Mouse (Mus musculus): ENCODE measurements around the gene Tas2r113. TPM values are rescaled to one million over a fixed set of nuclear protein-coding genes. Genes with fewer than 3 reads are reported as not detected.
"Not testable (repeated sequence)": the region's sequence is repeated elsewhere in the genome, so short reads cannot be mapped to it uniquely, and the experiment has no call there.

The Tas2r113 gene
- not detected in 2 replicates for polyA plus RNA-seq (2015; fragmentation: Nextera tagmentation; extraction: Ambion mirVana)

DNA sequence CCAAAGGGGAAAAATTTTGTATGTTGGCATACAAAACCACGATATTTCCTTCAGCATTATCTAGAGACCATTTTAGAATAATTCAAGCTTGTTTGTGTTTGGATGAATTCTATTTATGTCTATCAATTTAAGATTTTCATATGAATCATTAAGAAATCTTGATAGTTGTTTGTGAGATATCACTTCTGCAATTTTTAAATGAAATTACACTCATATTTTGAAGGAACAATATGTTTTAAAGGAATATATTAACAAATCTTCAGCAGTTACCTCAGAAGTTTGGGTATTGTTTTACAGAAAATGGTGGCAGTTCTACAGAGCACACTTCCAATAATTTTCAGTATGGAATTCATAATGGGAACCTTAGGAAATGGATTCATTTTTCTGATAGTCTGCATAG is at the start of gene Tas2r113:
TSS of gene Tas2r113 (plus strand) at position 301 of the 400 bp plus-strand sequence.
- H3K4me1 ChIP-seq, result no peaks in the 10 kb centered on the region
- H3K9ac ChIP-seq, result no peak within 1 kb of the TSS
- no peaks in the 10 kb centered on the region for H3K9me3 ChIP-seq (replicated peaks)
- H3K36me3 ChIP-seq, result no peaks in the 10 kb centered on the region
- H3K27me3 ChIP-seq, result no peaks in the 10 kb centered on the region
- 80% methylated on average over 1 of the region's 1 CpGs for WGBS
- ATAC-seq (replicated peaks; ENCODE audit: low FRiP score), result no peak
- H3K4me2 ChIP-seq, result no peak within 1 kb of the TSS
- H3K4me3 ChIP-seq (replicated peaks), result no peak within 1 kb of the TSS
- no peak within 1 kb of the TSS for H3K27ac ChIP-seq

DNA sequence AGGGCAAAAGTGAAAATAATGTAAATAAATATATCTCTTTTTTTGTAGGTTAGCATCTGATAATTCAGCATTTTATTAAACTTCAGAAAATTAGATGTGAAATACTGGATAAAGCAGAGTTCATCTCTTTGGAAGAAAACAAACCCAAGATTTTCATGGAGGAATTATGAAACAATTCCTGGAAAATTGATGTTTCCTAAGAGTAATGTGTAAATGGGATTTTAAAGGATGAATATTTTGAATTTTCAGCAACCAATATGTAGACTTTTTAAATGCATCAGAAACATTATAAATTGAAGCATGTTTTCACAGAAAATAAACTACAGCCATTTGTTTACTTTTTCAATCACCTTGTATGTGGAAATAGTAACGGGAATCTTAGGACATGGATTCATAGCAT is 46.0 kb upstream of the Tas2r113 start, which contains the start of gene Tas2r123:
TSS of gene Tas2r123 (plus strand) at position 301 of the 400 bp plus-strand sequence.
- H3K4me1 ChIP-seq, result no peaks in the 10 kb centered on the region
- H3K9ac ChIP-seq, result no peak within 1 kb of the TSS
- no peak for ATAC-seq (replicated peaks; ENCODE audit: low FRiP score)
- no peaks in the 10 kb centered on the region for H3K36me3 ChIP-seq
- H3K4me2 ChIP-seq, result no peak within 1 kb of the TSS
- H3K4me3 ChIP-seq (replicated peaks), result no peak within 1 kb of the TSS
- H3K9me3 ChIP-seq (replicated peaks), result no peaks in the 10 kb centered on the region
- H3K27me3 ChIP-seq, result no peaks in the 10 kb centered on the region
- H3K27ac ChIP-seq, result no peak within 1 kb of the TSS
- 78% methylated on average over 1 of the region's 1 CpGs for WGBS

DNA sequence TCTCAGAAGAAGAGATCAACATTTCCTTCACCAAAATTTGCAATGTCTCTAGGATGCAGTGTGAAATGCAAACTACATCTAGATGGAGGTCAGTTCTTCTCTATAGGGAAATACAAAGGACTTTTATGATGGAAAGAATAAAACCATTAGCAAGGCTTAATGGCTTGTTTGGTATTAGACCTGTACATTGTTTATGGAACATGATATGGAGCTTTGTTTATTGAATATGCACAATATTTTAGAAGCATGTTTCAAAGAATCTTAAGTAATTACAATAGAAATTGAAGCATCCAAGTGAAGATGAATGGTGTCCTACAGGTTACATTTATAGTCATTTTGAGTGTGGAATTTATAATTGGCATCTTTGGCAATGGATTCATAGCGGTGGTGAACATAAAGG is 37.7 kb upstream of the Tas2r113 start, which contains the start of gene Tas2r116:
TSS of gene Tas2r116 (plus strand) at position 301 of the 400 bp plus-strand sequence.
- H3K27me3 ChIP-seq, result no peaks in the 10 kb centered on the region
- no peak within 1 kb of the TSS for H3K27ac ChIP-seq
- no peak within 1 kb of the TSS for H3K9ac ChIP-seq
- H3K4me2 ChIP-seq, result no peak within 1 kb of the TSS
- H3K9me3 ChIP-seq (replicated peaks), result no peaks in the 10 kb centered on the region
- no peaks in the 10 kb centered on the region for H3K4me1 ChIP-seq
- H3K4me3 ChIP-seq (replicated peaks), result no peak within 1 kb of the TSS
- no peaks in the 10 kb centered on the region for H3K36me3 ChIP-seq
- WGBS, result 86% methylated on average over 1 of the region's 1 CpGs
- ATAC-seq (replicated peaks; ENCODE audit: low FRiP score), result no peak

DNA sequence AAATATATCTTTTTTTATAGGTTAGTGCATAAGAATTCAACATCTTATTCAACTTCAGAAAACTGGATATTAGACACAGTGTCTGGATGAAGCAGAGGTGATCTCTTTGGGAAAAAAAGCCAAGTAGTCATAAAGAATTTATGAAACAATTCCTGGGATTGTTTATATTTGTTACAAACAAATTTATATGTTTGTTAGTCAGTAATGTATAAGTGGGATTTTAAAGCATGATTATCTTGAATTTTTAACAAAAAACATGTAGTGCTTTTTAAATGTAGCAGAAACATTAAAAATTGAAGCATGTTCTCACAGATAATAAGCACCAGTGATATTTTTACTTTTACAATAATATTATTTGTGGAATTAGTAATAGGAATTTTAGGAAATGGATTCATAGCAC is 25.1 kb upstream of the Tas2r113 start, which contains the start of gene Tas2r110:
TSS of gene Tas2r110 (plus strand) at position 301 of the 400 bp plus-strand sequence.
- no peak within 1 kb of the TSS for H3K9ac ChIP-seq
- H3K27me3 ChIP-seq, result no peaks in the 10 kb centered on the region
- H3K4me1 ChIP-seq, result no peaks in the 10 kb centered on the region
- no peaks in the 10 kb centered on the region for H3K36me3 ChIP-seq
- ATAC-seq (replicated peaks; ENCODE audit: low FRiP score), result no peak
- no peaks in the 10 kb centered on the region for H3K9me3 ChIP-seq (replicated peaks)
- H3K4me3 ChIP-seq (replicated peaks), result no peak within 1 kb of the TSS
- H3K27ac ChIP-seq, result no peak within 1 kb of the TSS
- no peak within 1 kb of the TSS for H3K4me2 ChIP-seq

- no peaks in the 10 kb centered on the region for H3K4me1 ChIP-seq
- H3K9me3 ChIP-seq (replicated peaks), result no peaks in the 10 kb centered on the region
- no peak within 1 kb of the TSS for H3K27ac ChIP-seq
- H3K9ac ChIP-seq, result no peak within 1 kb of the TSS
- WGBS, result 86% methylated on average over 3 of the region's 3 CpGs
- H3K27me3 ChIP-seq, result no peaks in the 10 kb centered on the region
- no peak within 1 kb of the TSS for H3K4me3 ChIP-seq (replicated peaks)
- no peak within 1 kb of the TSS for H3K4me2 ChIP-seq
- H3K36me3 ChIP-seq, result no peaks in the 10 kb centered on the region
- ATAC-seq (replicated peaks; ENCODE audit: low FRiP score), result no peak
Measured at GRCm38 (mm10) chr6:132909351-132909750, 16.5 kb downstream of the Tas2r113 start, which contains the start of gene Tas2r125. Gene Tas2r125, plus strand, starts transcription at chr6:132909651.

GRCm38 (mm10) chr6:132941376-132941775 is 48.6 kb downstream of the Tas2r113 start:
- not testable (repeated sequence) for H3K4me2 ChIP-seq; H3K4me3 ChIP-seq (replicated peaks); H3K9ac ChIP-seq; H3K9me3 ChIP-seq (replicated peaks); H3K36me3 ChIP-seq; ATAC-seq (replicated peaks; ENCODE audit: low FRiP score); H3K4me1 ChIP-seq; H3K27me3 ChIP-seq; H3K27ac ChIP-seq

Other genes starting within 250 kb of the Tas2r113 start
- not detected in 2 replicates for gene A630073D07Rik, start 241.5 kb upstream of the Tas2r113 start, polyA plus RNA-seq (2015; fragmentation: Nextera tagmentation; extraction: Ambion mirVana)
- gene Tas2r120, start 236.1 kb upstream of the Tas2r113 start, polyA plus RNA-seq (2015; fragmentation: Nextera tagmentation; extraction: Ambion mirVana), result not detected in 2 replicates
- not detected in 2 replicates for gene Tas2r121, start 192.0 kb upstream of the Tas2r113 start, polyA plus RNA-seq (2015; fragmentation: Nextera tagmentation; extraction: Ambion mirVana)
- not detected in 2 replicates for gene Tas2r122, start 181.1 kb upstream of the Tas2r113 start, polyA plus RNA-seq (2015; fragmentation: Nextera tagmentation; extraction: Ambion mirVana)
- not detected in 2 replicates for gene Tas2r115, start 155.0 kb upstream of the Tas2r113 start, polyA plus RNA-seq (2015; fragmentation: Nextera tagmentation; extraction: Ambion mirVana)
- not detected in 2 replicates for gene Tas2r124, start 138.3 kb upstream of the Tas2r113 start, polyA plus RNA-seq (2015; fragmentation: Nextera tagmentation; extraction: Ambion mirVana)
- not detected in 2 replicates for gene Tas2r102, start 130.9 kb upstream of the Tas2r113 start, polyA plus RNA-seq (2015; fragmentation: Nextera tagmentation; extraction: Ambion mirVana)
- gene Tas2r136, start 114.8 kb upstream of the Tas2r113 start, polyA plus RNA-seq (2015; fragmentation: Nextera tagmentation; extraction: Ambion mirVana), result not detected in 2 replicates
- not detected in 2 replicates for gene Tas2r117, start 90.2 kb upstream of the Tas2r113 start, polyA plus RNA-seq (2015; fragmentation: Nextera tagmentation; extraction: Ambion mirVana)
- not detected in 2 replicates for gene Tas2r123, start 45.9 kb upstream of the Tas2r113 start, polyA plus RNA-seq (2015; fragmentation: Nextera tagmentation; extraction: Ambion mirVana)
- gene Tas2r116, start 37.6 kb upstream of the Tas2r113 start, polyA plus RNA-seq (2015; fragmentation: Nextera tagmentation; extraction: Ambion mirVana), result not detected in 2 replicates
- not detected in 2 replicates for gene Tas2r110, start 25.0 kb upstream of the Tas2r113 start, polyA plus RNA-seq (2015; fragmentation: Nextera tagmentation; extraction: Ambion mirVana)
- not detected in 2 replicates for gene Tas2r125, start 16.6 kb downstream of the Tas2r113 start, polyA plus RNA-seq (2015; fragmentation: Nextera tagmentation; extraction: Ambion mirVana)
- gene Tas2r129, start 58.1 kb downstream of the Tas2r113 start, polyA plus RNA-seq (2015; fragmentation: Nextera tagmentation; extraction: Ambion mirVana), result not detected in 2 replicates
- not detected in 2 replicates for gene Tas2r131, start 64.9 kb downstream of the Tas2r113 start, polyA plus RNA-seq (2015; fragmentation: Nextera tagmentation; extraction: Ambion mirVana)
- gene Tas2r109, start 88.0 kb downstream of the Tas2r113 start, polyA plus RNA-seq (2015; fragmentation: Nextera tagmentation; extraction: Ambion mirVana), result not detected in 2 replicates
- not detected in 2 replicates for gene Tas2r103, start 144.1 kb downstream of the Tas2r113 start, polyA plus RNA-seq (2015; fragmentation: Nextera tagmentation; extraction: Ambion mirVana)
- gene Tas2r140, start 162.8 kb downstream of the Tas2r113 start, polyA plus RNA-seq (2015; fragmentation: Nextera tagmentation; extraction: Ambion mirVana), result not detected in 2 replicates
- gene Smim10l1, start 211.9 kb downstream of the Tas2r113 start, polyA plus RNA-seq (2015; fragmentation: Nextera tagmentation; extraction: Ambion mirVana), result 85.2 and 93.2 TPM in 2 replicates

Measured in kidney, embryonic 15.5 days (tissue).